Mouse (Mus musculus) stomach, embryonic 16.5 days (tissue): ENCODE results near the gene Cfap97d1. TPM values are rescaled to one million over a fixed set of nuclear protein-coding genes. Genes with fewer than 3 reads are reported as not detected.

ENCODE experiments used
- ATAC-seq: fragments of 200-750 bp; cut with Nextera tagmentation; 2 replicates; pipeline ENCODE4 v1.8.0; 2017; ENCODE audit warnings: moderate number of reproducible peaks, moderate TSS enrichment; ENCODE audit not compliant: insufficient read depth, low FRiP score
- H3K27ac ChIP-seq: fragments of 300-500 bp; sonication (generic); 2 replicates; pipeline ENCODE4 v1.5.1; 2014; ENCODE audit warnings: low read length
- H3K27me3 ChIP-seq: fragments of 300-500 bp; sonication (generic); 2 replicates; pipeline ENCODE4 v1.6.1; 2014; ENCODE audit warnings: low read length, control low read depth, mixed read lengths; ENCODE audit not compliant: control insufficient read depth, insufficient read depth
- H3K36me3 ChIP-seq: fragments of 300-500 bp; sonication (generic); 2 replicates; pipeline ENCODE4 v1.6.1; 2014; ENCODE audit warnings: low read length; ENCODE audit not compliant: control insufficient read depth, insufficient read depth
- H3K4me1 ChIP-seq: fragments of 300-500 bp; sonication (generic); 2 replicates; pipeline ENCODE4 v1.6.1; 2014; ENCODE audit warnings: low read length, control low read depth, mixed read lengths; ENCODE audit not compliant: control insufficient read depth, insufficient read depth
- H3K4me2 ChIP-seq: fragments of 300-500 bp; sonication (generic); 2 replicates; pipeline ENCODE4 v1.6.1; 2014; ENCODE audit warnings: low read depth, low read length, mixed read lengths
- H3K4me3 ChIP-seq: fragments of 300-500 bp; sonication (generic); replicated peaks from 2 replicates; pipeline ENCODE4 v1.5.1; 2014; ENCODE audit warnings: mild to moderate bottlenecking, low read length
- H3K9ac ChIP-seq: fragments of 300-500 bp; sonication (generic); 2 replicates; pipeline ENCODE4 v1.6.1; 2014; ENCODE audit warnings: low read length
- H3K9me3 ChIP-seq: fragments of 300-500 bp; sonication (generic); replicated peaks from 2 replicates; pipeline ENCODE4 v1.6.1; 2016; ENCODE audit warnings: low read length, control low read depth; ENCODE audit not compliant: control insufficient read depth
- WGBS: fragments of 180-500 bp; shearing (Covaris S2); extraction: QIAGEN DNeasy Blood & Tissue Kit; methylation state at CpG from one replicate; pipeline ENCODE4 v1.1.7; 2014; 5-methylcytosine and 5-hydroxymethylcytosine counted together
- polyA plus RNA-seq: library from polyadenylated mRNA; unstranded; fragments of >200 nt; fragmentation: Nextera tagmentation; extraction: Ambion mirVana; gene quantifications from 2 replicates; pipeline ENCODE4 v1.2.1, GENCODE M21; 2015

Gene Cfap97d1
- polyA plus RNA-seq, 1 experiment from 2014 or later = not detected

DNA sequence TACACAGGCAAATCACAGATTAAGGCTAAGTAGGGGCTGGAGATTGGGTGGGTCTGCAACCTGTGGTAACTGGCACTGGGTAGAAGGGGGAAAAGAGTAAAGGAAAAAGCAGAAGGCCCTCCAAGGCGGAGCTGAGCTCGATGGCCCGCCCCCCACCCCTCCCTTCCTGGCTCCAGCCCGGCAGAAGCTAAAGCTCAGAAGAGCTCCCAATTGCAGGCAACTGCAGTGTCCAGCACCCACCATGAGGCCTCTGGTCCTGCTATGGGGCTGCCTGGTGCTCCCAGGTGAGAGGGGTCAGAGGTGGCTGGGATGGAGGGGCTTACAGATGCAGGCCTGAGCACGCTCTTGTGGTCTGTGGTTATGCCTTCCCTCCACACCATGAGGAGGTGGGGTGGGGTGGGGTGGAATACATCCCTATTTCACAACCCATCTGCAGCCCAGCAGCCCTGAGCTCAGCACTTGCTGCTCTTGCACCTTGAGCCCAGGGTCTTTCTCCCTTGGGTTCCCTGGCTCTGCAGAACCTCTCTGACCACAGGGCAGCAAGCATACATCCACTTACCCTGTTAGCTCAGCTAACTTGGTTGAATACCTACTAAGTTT is 57.4 kb downstream of the Cfap97d1 start, which contains the start of gene Cd300lg:
Cd300lg (plus strand) TSS at position 160 of the 600 bp plus-strand sequence.
- Histone ChIP-seq H3K9me3 (no peaks in the 10 kb centered on the region), H3K27ac (no peak within 1 kb of the TSS), H3K9ac (no peak within 1 kb of the TSS), H3K36me3 (no peaks in the 10 kb centered on the region), H3K4me3 (no peak within 1 kb of the TSS), H3K27me3 (no peaks in the 10 kb centered on the region), H3K4me2 (no peak within 1 kb of the TSS; the same call in 1 of the 2 replicates), H3K4me1 (no peaks in the 10 kb centered on the region)
- ATAC-seq = no peak
- 64% methylated on average over 5 of the region's 5 CpGs for WGBS

Other genes with a start within 250 kb of the Cfap97d1 start
- 4.9 and 6.6 TPM in 2 replicates for gene Etv4, start 198.9 kb upstream of the Cfap97d1 start, polyA plus RNA-seq
- gene Meox1, start 89.9 kb upstream of the Cfap97d1 start, polyA plus RNA-seq = 5.2 and 6.0 TPM in 2 replicates
- gene Sost, start 17.3 kb upstream of the Cfap97d1 start, polyA plus RNA-seq = not detected in 2 replicates
- 26.1 and 26.3 TPM in 2 replicates for gene Dusp3, start 2.7 kb downstream of the Cfap97d1 start, polyA plus RNA-seq
- 7.4 and 9.6 TPM in 2 replicates for gene Mpp3, start 44.2 kb downstream of the Cfap97d1 start, polyA plus RNA-seq
- gene Cd300lg, start 57.2 kb downstream of the Cfap97d1 start, polyA plus RNA-seq = 2.9 and 3.5 TPM in 2 replicates
- 7.9 and 8.3 TPM in 2 replicates for gene Mpp2, start 104.2 kb downstream of the Cfap97d1 start, polyA plus RNA-seq
- 6.0 and 6.7 TPM in 2 replicates for gene Ppy, start 117.0 kb downstream of the Cfap97d1 start, polyA plus RNA-seq
- gene Pyy, start 123.6 kb downstream of the Cfap97d1 start, polyA plus RNA-seq = 40.5 and 56.0 TPM in 2 replicates
- gene Nags, start 161.2 kb downstream of the Cfap97d1 start, polyA plus RNA-seq = 3.2 and 4.2 TPM in 2 replicates
- 27.9 and 29.0 TPM in 2 replicates for gene Tmem101, start 172.1 kb downstream of the Cfap97d1 start, polyA plus RNA-seq
- gene Lsm12, start 201.0 kb downstream of the Cfap97d1 start, polyA plus RNA-seq = 79.2 and 85.4 TPM in 2 replicates
- gene G6pc3, start 205.3 kb downstream of the Cfap97d1 start, polyA plus RNA-seq = 28.0 and 28.7 TPM in 2 replicates
- gene Hdac5, start 245.9 kb downstream of the Cfap97d1 start, polyA plus RNA-seq = 60.6 and 67.4 TPM in 2 replicates